Mouse (Mus musculus) lung, postnatal 0 days (tissue): Measurements from ENCODE around the gene Gm20458.

Experiments used
- CTCF ChIP-seq: IDR thresholded peaks from 2 replicates; pipeline ENCODE4 v1.5.1; 2016; ENCODE audit warnings: antibody characterized with exemption, mild to moderate bottlenecking
- EP300 ChIP-seq: IDR thresholded peaks from 2 replicates; pipeline ENCODE4 v1.6.1; 2016; ENCODE audit warnings: antibody characterized with exemption, mild to moderate bottlenecking, control low read depth

- TF ChIP-seq CTCF = no peak
- TF ChIP-seq EP300 = no peak
Measured at GRCm38 (mm10) chr2:164429881-164430615, 30.7 kb upstream of the Gm20458 start.
